Mouse (Mus musculus) lung, adult 2 months (tissue): ENCODE data around the gene Mast4. TPM values are rescaled to one million over a fixed set of nuclear protein-coding genes. Genes with fewer than 3 reads are reported as not detected.

Experiments
- DNase-seq: peaks from one replicate; pipeline ENCODE4 v3.0.0; 2022
- H3K4me1 ChIP-seq: fragments of 200-500 bp; 2 replicates; pipeline ENCODE4 v1.6.1; 2011; ENCODE audit warnings: low read length; ENCODE audit not compliant: control insufficient read depth, insufficient read depth
- H3K4me3 ChIP-seq: fragments of 200-500 bp; replicated peaks from 2 replicates; pipeline ENCODE3; 2011; ENCODE audit warnings: low read depth, mild to moderate bottlenecking, control low read depth, low read length; ENCODE audit errors: extremely low read depth
- CTCF ChIP-seq: fragments of 200-500 bp; IDR thresholded peaks from 2 replicates; pipeline ENCODE4 v1.5.1; 2011; ENCODE audit warnings: mild to moderate bottlenecking, low read length, control low read depth; ENCODE audit not compliant: insufficient read depth
- POLR2A ChIP-seq: fragments of 200-500 bp; IDR thresholded peaks from 2 replicates; pipeline ENCODE4 v1.6.1; 2011; ENCODE audit warnings: low read depth, mild to moderate bottlenecking, control low read depth, low read length, borderline replicate concordance; ENCODE audit errors: extremely low read depth
- WGBS: fragments of 180-500 bp; shearing (Covaris S2); methylation state at CpG from one replicate; pipeline ENCODE4 v1.1.7; 2018; 5-methylcytosine and 5-hydroxymethylcytosine counted together
- polyA plus RNA-seq: library from polyadenylated mRNA; depleted of rRNA; stranded (reverse); fragments of >200 nt; gene quantifications from 2 replicates; pipeline ENCODE4 v1.2.3, GENCODE M21; 2012

The Mast4 gene
- polyA plus RNA-seq, 1 experiment = 14.9 TPM

DNA sequence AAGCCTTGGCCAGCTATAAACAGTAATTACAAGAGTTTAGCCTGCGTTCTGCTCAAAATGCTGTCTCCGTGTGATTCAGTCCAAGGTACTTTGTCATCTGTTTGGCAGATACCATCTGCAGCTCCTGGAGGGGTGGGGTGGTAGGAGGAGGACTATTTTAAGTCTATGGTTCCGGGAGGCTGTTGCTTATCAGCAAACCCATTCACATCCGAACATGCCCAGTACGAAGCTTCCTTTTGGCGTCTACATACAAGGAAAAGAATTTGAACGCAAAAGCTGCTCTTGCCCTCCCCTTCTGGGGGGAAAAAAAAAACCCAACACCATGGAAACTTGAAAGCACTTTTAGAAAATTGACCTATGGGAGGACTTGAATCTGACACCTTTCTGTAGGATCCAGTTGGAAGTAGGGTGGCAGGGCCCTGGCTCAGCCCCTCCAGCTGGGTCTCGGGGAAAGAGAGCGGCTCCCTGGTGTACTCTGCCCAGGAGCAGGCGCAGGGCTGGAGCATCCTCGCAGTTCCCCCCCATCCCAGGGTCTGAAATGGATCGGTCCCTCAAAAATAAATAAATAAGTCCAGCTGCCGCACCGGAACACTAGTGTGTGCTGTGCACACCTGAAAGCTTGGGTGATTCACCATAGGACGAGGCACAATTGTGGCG is 428.2 kb downstream of the Mast4 start:
- H3K4me3 ChIP-seq = peak overlapping the region; percentile 74
- WGBS = under 1% methylated on average over 16 of the region's 16 CpGs

DNA sequence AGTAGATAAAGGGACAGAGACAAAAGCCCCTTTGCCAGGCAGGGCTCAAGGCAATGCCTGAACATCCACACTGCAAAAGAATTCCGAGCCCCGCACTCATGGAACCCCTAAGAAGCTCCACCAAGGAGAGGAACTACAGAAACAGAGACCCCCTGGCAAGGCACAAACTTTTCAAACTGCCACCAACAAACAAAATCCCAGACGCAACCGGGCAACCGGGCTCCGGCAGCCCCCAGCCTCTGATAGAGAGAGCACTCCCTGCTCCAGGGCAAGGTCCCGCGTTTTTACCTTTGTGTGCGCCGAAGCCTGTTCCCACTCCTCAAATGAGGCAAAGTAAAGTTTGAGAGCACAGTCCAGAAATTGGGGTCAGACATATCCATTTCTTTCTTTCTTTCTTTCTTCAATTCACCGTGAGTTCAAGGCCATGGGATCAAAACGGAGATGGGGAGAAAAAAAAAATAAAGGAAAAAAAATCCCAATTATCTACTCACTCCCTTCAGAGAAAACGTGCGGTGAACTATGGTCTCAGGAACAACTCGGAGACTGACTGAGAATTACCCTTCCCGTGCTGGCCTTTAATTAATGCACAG is 428.8 kb downstream of the Mast4 start:
- TF ChIP-seq POLR2A = no peak
- TF ChIP-seq CTCF = no peak
- peak; percentile 40 for DNase-seq
- 3% methylated on average over 16 of the region's 16 CpGs for WGBS
- Histone ChIP-seq H3K4me1 (peaks cover 11% of the 10 kb centered on the region), H3K4me3 (peak overlapping the region; percentile 74)

More for the DNA sequence above, 428.2 kb downstream of the Mast4 start:
- DNase-seq = peak; percentile 70
- peaks cover 8% of the 10 kb centered on the region for H3K4me1 ChIP-seq
- TF ChIP-seq POLR2A (peak; percentile 39; the same call in 1 of the 2 replicates), CTCF (no peak)

DNA sequence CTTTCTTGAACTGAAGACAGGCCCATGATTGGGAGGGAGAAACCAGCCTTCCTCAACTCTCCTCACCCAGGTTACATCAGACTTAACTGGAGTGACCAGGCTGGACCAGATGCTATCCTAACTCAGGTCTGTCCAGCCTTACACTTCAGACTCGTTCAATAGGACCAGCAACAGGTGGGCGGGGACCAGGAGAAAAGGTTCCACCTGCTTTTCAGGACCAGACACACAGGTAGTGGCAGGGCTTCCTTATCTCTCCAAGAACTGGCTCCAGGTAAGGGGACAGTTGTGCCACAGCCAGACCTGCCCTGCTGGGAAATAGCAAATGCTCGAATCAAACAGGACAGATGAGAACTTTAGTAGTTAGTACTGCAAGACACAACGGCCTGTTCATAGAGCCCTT is 430.6 kb downstream of the Mast4 start:
- H3K4me1 ChIP-seq = peaks cover 20% of the 10 kb centered on the region
- DNase-seq = no peak
- no peak for TF ChIP-seq POLR2A
- TF ChIP-seq CTCF = no peak
- WGBS = 55% methylated on average over 4 of the region's 4 CpGs
- H3K4me3 ChIP-seq = peak overlapping the region; percentile 20

DNA sequence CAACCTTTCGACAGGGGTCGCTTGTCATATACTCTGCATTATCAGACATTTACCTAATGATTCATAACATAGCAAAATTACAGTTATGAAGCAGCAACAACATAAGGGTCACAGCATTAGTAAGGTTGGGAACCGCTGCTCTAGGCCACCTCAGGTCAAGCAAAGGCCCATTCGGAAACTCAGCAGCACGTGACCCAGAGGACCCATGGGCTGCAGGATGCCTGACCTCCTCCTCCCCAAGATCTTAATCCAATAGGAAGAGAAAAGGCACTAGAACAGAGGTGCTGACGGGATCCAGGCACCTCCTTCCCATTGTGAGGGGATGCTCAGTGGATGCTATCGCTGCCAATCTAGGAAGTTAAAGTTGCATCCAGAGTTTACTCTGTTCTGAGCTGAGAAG is 432.2 kb downstream of the Mast4 start:
- WGBS = 62% methylated on average over 7 of the region's 7 CpGs
- TF ChIP-seq POLR2A = no peak
- no peak for TF ChIP-seq CTCF
- no peak overlapping the region for H3K4me3 ChIP-seq
- peaks cover 24% of the 10 kb centered on the region for H3K4me1 ChIP-seq
- no peak for DNase-seq

DNA sequence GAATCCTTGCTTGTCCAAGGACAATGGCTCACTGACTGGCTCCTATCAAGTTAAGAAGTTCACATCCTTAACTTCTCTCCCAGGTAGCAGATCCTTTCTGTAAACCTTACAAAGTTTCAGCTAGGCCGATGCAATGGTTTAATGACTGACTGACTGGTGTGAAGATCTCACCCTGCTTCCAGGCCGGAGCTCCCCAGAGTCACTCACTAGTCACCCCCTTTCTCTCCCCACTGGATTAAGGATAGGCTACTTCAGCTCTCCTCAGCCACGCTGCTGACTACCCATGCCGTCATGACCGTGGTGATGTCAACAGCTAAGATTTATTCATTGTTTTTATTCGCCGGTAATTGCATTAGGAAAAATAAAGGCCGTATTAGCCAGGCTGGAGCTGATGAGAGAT is 433.8 kb downstream of the Mast4 start:
- peaks cover 27% of the 10 kb centered on the region for H3K4me1 ChIP-seq
- H3K4me3 ChIP-seq = no peak overlapping the region
- DNase-seq = no peak
- 65% methylated on average over 8 of the region's 8 CpGs for whole genome bisulfite sequencing
- TF ChIP-seq CTCF = no peak
- no peak for TF ChIP-seq POLR2A

DNA sequence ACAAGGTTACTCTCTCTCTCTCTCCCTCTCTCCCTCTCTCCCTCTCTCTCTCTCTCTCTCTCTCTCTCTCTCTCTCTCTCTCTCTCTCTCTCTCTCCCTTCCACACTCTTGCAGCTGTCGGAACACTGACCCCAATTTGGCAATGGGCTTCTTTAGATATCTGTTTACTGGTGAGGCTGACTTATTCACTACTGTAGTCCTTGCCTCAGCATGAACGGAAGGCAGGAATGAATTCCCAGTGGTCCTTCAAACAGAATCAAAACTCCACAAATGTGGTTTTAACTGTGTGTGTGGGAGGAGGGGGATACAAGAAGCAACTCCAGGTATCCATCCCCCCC is 434.2 kb downstream of the Mast4 start:
- no peak overlapping the region for H3K4me3 ChIP-seq
- no peak for DNase-seq
- peaks cover 29% of the 10 kb centered on the region for H3K4me1 ChIP-seq
- TF ChIP-seq POLR2A = no peak
- no peak for TF ChIP-seq CTCF
- WGBS = 53% methylated on average over 2 of the region's 2 CpGs

DNA sequence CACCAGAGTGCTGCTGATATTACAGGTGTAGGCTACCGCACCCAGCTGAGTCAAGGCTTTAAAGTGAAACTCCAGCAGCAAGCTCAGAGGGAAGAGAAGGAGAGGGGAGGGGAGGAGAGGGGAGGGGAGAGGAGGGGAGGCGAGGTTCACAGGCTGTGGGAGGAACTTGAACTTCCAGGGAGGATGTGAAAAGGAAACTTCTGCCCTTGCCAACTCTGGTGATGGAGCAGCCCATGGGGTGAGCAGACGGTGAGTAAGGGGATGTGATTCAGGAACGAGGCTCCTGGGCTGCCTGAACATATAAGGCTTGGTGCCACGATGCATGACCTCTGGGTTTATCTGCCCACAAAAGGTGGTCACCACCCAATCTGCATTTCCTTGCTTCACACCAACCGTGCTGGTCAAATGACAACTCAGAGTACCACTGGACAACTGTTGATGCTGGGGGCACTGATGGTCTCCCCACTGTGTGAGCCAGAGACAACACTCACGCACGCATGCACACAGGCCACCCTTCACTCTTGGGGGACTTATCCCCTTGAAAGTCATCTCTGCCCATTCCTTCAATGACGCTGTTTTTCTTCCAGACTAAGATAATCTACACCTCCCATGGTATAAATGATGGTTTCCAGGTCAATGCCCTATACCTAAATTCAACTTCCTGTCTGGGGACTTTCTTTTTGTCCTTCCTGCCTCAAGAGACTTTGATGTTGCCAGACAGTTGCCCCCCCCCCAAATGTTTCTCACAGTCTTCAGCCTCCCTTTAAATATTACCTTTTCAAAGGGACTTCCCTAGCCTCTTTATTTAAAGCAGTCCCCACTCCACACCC is 434.8 kb downstream of the Mast4 start:
- no peak for DNase-seq
- WGBS = 39% methylated on average over 8 of the region's 9 CpGs
- Histone ChIP-seq H3K4me1 (peaks cover 29% of the 10 kb centered on the region), H3K4me3 (no peak overlapping the region)
- TF ChIP-seq POLR2A = no peak
- TF ChIP-seq CTCF = no peak

DNA sequence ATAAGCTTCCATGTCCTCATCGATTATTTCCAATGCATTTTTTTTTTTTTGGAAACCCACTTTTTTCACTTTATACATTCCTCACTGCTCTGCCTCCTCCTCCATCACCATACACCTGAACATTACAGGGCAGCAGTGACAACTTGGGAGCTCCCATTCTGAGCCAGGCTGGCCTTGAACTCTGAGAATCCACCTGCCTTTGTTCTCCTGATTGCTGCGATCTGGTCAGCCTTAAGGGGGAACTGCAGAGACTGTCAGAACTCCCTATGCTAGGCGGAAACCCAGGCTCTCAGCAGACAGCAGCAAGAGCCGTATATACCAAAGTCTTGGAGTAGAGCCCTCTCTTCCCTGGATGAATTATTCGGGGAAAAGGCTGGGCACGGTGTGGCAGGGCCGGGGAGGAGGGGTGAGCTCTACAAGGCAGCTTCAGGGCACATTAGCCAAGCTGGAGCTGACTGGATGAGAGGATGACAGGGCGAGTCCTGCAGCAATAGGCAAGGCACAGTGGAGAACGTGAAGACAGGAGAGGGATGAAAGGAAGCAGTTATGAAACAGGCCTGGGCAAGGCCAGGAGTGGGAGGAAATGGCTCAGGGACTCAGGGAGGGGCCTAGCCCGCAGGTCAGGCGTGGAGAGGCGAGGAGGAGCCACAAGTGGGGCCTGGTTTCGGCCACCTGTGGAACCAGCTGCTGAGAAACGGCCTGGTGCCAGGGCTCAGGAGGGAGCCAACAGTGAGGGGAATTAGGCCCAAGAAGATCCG is 435.7 kb downstream of the Mast4 start:
- peak; percentile 66 for DNase-seq
- no peak overlapping the region for H3K4me3 ChIP-seq
- WGBS = 23% methylated on average over 15 of the region's 15 CpGs
- TF ChIP-seq CTCF (no peak), POLR2A (peak; percentile 45; the same call in 1 of the 2 replicates)
- H3K4me1 ChIP-seq = peaks cover 30% of the 10 kb centered on the region

DNA sequence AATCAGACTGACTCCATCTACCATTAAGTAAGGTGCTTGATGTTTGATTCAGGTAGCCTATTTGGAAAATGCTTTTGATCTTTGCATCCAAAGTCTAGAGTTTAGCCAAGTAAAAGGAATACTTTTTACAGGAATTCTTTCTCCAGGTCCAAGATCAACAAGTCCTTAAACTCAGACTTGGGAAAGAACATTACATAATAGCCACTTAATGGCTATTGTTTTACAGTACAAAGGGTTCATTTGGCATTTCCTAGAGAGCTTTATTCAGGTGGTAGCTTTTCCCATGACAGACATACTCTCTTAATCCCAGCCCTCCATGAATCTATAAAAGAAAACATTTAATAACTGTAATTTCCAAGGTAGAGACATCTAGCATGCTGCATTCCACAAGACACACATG is 438.0 kb downstream of the Mast4 start:
- no peak for TF ChIP-seq POLR2A
- TF ChIP-seq CTCF = no peak
- Histone ChIP-seq H3K4me3 (no peak overlapping the region), H3K4me1 (peaks cover 33% of the 10 kb centered on the region)
- no peak for DNase-seq
